Mouse (Mus musculus) mouse trophoblast stem cell (cell line): Measurements from ENCODE around the gene Upp2.

Source experiments
- in situ Hi-C, 2 experiments: fragments of 300-500 bp; cut with MseI, MboI; formaldehyde crosslinking; loops; 2 replicates in 1 of 2; 3 replicates in 1 of 2; pipeline ENCODE4 v1.15.1; 2025

Gene Upp2

DNA sequence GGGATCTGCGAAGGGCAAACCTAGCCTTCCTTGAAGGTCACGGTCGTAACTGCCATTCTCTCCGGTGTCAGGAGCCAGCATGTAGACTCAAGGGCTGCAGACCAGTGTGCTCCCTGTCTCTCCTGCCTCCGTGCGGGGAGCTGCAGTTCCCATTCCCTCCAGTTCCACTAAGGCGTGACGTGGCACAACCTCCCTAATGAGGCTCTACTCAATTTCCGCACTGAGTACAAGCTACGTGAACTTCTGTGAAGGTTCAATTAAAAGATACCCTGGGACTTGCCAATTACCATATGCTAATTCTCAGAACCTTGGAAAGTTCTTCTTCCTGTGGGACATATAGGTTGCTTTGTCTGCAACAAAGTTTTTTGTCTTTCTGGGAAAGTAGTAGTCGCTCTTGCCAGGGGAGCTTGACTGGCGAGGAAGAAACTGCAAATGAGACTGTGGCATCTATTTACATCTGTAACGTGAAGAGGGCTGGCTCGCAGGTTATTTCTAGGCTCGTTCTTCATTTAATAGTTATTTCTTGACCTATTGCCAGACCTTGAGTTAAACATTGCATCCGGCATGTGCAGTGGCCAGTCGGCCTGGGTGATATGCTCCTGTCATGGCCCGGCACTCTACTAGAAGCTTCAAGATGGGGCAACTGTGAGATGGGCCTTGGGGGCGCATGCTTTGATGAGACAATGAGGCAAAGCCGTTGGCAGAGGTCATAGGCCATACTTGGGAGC lies 265.3 kb downstream of the Upp2 start:
- in situ Hi-C loops: no loop called here

DNA sequence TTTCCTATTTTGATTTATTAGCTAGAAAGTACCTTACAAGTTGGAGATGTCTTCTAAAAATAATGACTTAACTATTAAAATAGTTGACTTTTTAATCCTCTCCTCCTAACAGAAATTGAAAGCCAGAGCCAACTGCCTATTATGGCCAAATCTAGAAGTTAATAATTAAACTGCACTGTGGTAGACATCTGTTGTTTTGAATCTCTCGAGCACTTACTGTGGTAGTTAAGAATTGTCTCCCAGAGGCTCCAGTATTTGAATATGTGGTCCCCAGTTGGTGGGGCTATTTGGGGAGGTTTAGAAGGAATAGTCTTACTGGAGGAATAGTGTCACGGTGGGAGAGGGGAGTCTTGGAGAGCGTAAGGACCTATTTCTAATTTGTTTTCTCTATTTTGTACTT lies 273.9 kb downstream of the Upp2 start:
- in situ Hi-C loops: no loop called here

DNA sequence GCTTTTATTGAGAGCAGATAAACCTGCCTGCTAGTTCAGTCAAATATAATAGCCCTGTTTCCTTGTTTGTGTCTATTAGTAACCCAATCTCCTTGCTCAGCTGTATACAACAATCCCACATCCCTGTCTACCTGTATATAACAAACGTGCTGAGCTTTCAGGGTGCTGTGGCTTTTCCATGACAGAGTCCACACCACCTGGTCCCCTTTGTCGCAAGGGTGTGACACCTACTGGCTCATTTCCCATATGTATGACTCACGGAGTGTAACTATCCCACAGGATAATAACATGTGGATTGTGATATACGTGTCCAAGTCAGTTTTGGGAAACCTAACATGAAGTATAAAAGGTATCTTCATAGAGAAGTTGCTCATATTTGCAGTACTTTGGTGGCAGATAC lies 275.3 kb downstream of the Upp2 start:
- in situ Hi-C loops: no loop called here
